Mouse (Mus musculus): ENCODE data around the gene Cerk.

DNA sequence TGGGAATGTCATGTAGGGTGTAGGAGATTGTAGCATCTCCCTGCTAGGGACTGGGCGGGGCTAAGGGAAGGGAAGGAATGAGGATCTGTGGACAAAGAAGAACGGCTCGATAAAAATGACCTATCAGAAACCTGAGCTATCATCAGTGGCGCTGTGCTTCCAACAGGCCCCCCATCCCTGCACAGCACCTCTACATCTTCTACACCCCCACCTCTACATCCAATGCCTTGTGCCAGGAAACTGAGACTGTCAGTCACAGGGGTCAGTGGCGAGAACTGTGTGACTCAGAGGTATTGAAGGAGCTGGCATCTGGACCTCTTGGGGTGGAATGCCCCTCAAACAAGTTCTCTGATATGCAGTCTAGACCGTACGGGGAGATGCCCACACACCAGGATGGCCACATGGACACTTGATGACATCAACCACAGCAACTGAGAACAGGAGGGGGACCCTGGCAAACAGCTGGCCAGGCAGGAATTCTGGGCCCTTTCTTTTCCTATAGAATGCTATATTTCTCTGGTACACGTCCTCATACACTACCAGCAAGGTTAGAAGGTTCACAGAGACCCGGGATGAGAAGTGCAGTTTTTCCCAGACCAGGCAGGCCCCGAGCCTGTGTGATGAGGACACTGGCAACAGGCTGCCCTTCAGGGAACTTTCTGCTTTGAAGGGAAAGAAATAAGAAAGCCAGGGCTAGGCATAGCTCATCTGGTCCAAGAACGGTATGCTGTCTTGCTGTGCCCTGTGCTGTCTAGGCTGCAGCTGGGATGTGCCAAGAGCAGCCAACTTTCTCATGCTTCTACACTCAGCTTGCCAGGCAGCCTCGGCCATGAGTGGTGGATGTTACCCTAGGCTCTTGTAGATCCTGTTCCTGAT, 16.8 kb downstream of the Cerk start:
- TF ChIP-seq TAL1 (IDR thresholded peaks at IDR 0.05; ENCODE audit: low read length) (no peak), GATA1 (IDR thresholded peaks at IDR 0.05; ENCODE audit: low read length) (no peak)

Measured in erythroblast, embryonic 14.5 days (primary cell).